Mouse (Mus musculus): ENCODE data around the gene Nap1l5.
A peak's percentile ranks its signal among the peaks of the same experiment; 100 is the strongest.

Gene Nap1l5

GRCm38 (mm10) chr6:58906852-58907261 lies at the start of gene Nap1l5:
Gene Nap1l5, minus strand, starts transcription at chr6:58907076.
- DNase-seq, result peak; percentile 71

- DNase-seq, result no peak
Measured at GRCm38 (mm10) chr6:58951128-58951992, 44.5 kb upstream of the Nap1l5 start.

GRCm38 (mm10) chr6:58950410-58950809 lies 43.5 kb upstream of the Nap1l5 start:
- DNase-seq, result no peak

GRCm38 (mm10) chr6:58946840-58947239 lies 40.0 kb upstream of the Nap1l5 start:
- DNase-seq, result no peak

GRCm38 (mm10) chr6:58946246-58946645 lies 39.4 kb upstream of the Nap1l5 start:
- no peak for DNase-seq

- DNase-seq, result no peak
Measured at GRCm38 (mm10) chr6:58943958-58944357, 37.1 kb upstream of the Nap1l5 start.

- DNase-seq, result no peak
Measured at GRCm38 (mm10) chr6:58942276-58942675, 35.4 kb upstream of the Nap1l5 start.

- no peak for DNase-seq
Measured at GRCm38 (mm10) chr6:58937726-58938125, 30.9 kb upstream of the Nap1l5 start.

- DNase-seq, result no peak
Measured at GRCm38 (mm10) chr6:58934144-58934543, 27.3 kb upstream of the Nap1l5 start.

GRCm38 (mm10) chr6:58933189-58933913 lies 26.5 kb upstream of the Nap1l5 start:
- DNase-seq, result peak; percentile 83

- DNase-seq, result no peak
Measured at GRCm38 (mm10) chr6:58932515-58933188, 25.8 kb upstream of the Nap1l5 start.

GRCm38 (mm10) chr6:58931149-58931548 lies 24.3 kb upstream of the Nap1l5 start:
- DNase-seq, result no peak

GRCm38 (mm10) chr6:58929911-58930431 lies 23.1 kb upstream of the Nap1l5 start:
- no peak for DNase-seq

- no peak for DNase-seq
Measured at GRCm38 (mm10) chr6:58927881-58928280, 21.0 kb upstream of the Nap1l5 start.

GRCm38 (mm10) chr6:58922511-58922910 lies 15.6 kb upstream of the Nap1l5 start:
- DNase-seq, result no peak

- DNase-seq, result peak; percentile 20
Measured at GRCm38 (mm10) chr6:58921623-58922022, 14.7 kb upstream of the Nap1l5 start.

GRCm38 (mm10) chr6:58920735-58921134 lies 13.9 kb upstream of the Nap1l5 start:
- DNase-seq, result no peak

- DNase-seq, result no peak
Measured at GRCm38 (mm10) chr6:58916498-58916897, 9.6 kb upstream of the Nap1l5 start.

- no peak for DNase-seq
Measured at GRCm38 (mm10) chr6:58913971-58914370, 7.1 kb upstream of the Nap1l5 start.

GRCm38 (mm10) chr6:58913551-58913950 lies 6.7 kb upstream of the Nap1l5 start:
- DNase-seq, result no peak

- no peak for DNase-seq
Measured at GRCm38 (mm10) chr6:58912842-58913241, 6.0 kb upstream of the Nap1l5 start.

- no peak for DNase-seq
Measured at GRCm38 (mm10) chr6:58907791-58908190, 915 bp upstream of the Nap1l5 start.

- no peak for DNase-seq
Measured at GRCm38 (mm10) chr6:58907336-58907735, 460 bp upstream of the Nap1l5 start.
